ENCODE assay signal across 15 mouse cellular contexts in the genomic region with DNA sequence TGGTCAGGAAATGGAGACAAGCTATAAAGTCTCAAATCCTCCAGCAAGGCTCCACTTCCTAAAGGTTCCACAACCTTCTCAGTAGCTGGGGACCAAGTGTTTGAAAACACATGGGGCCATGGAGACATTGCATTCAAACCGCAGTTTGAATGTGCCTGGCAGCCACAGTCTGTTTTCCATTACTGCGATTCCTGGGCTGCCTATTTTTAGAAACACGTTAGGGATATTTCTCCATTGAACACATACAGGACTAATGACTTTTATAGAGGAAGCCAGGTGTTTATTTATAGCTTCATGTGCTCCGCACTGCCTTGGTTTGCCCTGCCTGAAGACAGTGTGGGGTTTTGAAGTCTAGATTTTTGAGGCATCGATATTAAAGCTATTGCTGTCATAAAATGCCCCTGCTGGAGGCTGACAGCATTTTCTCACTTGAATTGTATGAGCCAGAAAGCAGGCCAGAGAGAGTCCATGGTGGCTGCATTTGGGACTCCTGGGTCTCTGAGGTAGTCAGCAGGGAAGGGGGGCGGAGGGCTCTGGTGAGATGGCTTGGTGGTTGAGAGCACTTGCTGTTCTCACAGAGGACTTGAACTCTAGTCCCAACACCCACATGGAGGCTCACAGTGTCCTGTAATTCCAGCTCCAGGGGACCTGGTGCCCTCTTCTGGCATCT. TPM values are rescaled to one million over a fixed set of nuclear protein-coding genes. Genes with fewer than 3 reads are reported as not detected.
DNase-seq lines count a peak whose midpoint lies in the region; ATAC-seq and TF ChIP-seq lines count a peak whose summit lies in the region.
"Had no signal": no experiment of that assay in that cellular context is flagged by ENCODE, and none has a peak within 500 bp of the region (broad histone marks: within the 10 kb centered on the region; RNA-seq: fewer than 3 reads in every experiment).

No protein-coding gene starts in this region.

- H3K4me2 ChIP-seq in limb, embryonic 11.5 days (ENCODE audit: low read depth, severe bottlenecking): no peak overlapping the region
- H3K4me2 ChIP-seq: neural tube, embryonic 13.5 days had no signal

- peak in 2 of 3 experiments; percentile 4 to 18; a peak in 1 of 6 replicates for TF ChIP-seq CTCF in MEL (IDR thresholded peaks at IDR 0.05 in 2 of 3, conservative IDR thresholded peaks at IDR 0.05 in 1 of 3; ENCODE audit: control insufficient read depth in 1 of 3, insufficient read depth in 1 of 3, low read depth in 2 of 3, low read length in 3 of 3, poor library complexity in 1 of 3, severe bottlenecking in 1 of 3)
- TF ChIP-seq CTCF in embryonic fibroblast, embryonic 13.5 days (IDR thresholded peaks at IDR 0.05; ENCODE audit: borderline replicate concordance, insufficient read depth, low read length): 0 out of 2 replicates have a peak, but pooled peaks have one; percentile 15

- H3K27me3 ChIP-seq in MEL (ENCODE audit: control insufficient read depth in 1 of 2, insufficient read depth in 2 of 2, low read length in 2 of 2): no peaks in the 10 kb centered on the region
- H3K27me3 ChIP-seq in limb, embryonic 11.5 days (ENCODE audit: control insufficient read depth, insufficient read depth, low read length): no peaks in the 10 kb centered on the region
- H3K27me3 ChIP-seq: neural tube, embryonic 13.5 days had no signal

- ATAC-seq in limb, embryonic 11.5 days (ENCODE audit: insufficient number of reproducible peaks, low FRiP score, low TSS enrichment, low read depth): peak; percentile 74
- no peak for ATAC-seq in megakaryocyte, adult 5-6 weeks (ENCODE audit: poor library complexity, severe bottlenecking)
- ATAC-seq in erythroid progenitor cell, adult 5-6 weeks (replicated peaks; ENCODE audit: low FRiP score, poor library complexity, severe bottlenecking): no peak

- no peaks in the 10 kb centered on the region for H3K79me2 ChIP-seq in MEL (ENCODE audit: control insufficient read depth, insufficient read depth, low read length, poor library complexity)

- no peaks in the 10 kb centered on the region for H3K36me3 ChIP-seq in MEL (ENCODE audit: control insufficient read depth in 1 of 2, insufficient read depth in 2 of 2, low read length in 2 of 2)
- no peaks in the 10 kb centered on the region for H3K36me3 ChIP-seq in limb, embryonic 11.5 days (ENCODE audit: control insufficient read depth, insufficient read depth, low read length)
- H3K36me3 ChIP-seq: neural tube, embryonic 13.5 days had no signal

- no peaks in the 10 kb centered on the region for H3K4me1 ChIP-seq in MEL (ENCODE audit: control insufficient read depth in 1 of 2, insufficient read depth in 2 of 2, low read length in 2 of 2)
- peaks cover 7% of the 10 kb centered on the region for H3K4me1 ChIP-seq in embryonic fibroblast, embryonic 13.5 days (ENCODE audit: control insufficient read depth, insufficient read depth, low read length)
- H3K4me1 ChIP-seq in limb, embryonic 11.5 days (ENCODE audit: control insufficient read depth, insufficient read depth, low read length): peaks cover 6% of the 10 kb centered on the region
- H3K4me1 ChIP-seq: neural tube, embryonic 13.5 days had no signal

- TF ChIP-seq POLR2A in MEL (IDR thresholded peaks at IDR 0.05; ENCODE audit: control insufficient read depth in 1 of 2, insufficient read depth in 1 of 2, low read depth in 1 of 2, low read length in 2 of 2, poor library complexity in 1 of 2): no peak
- no peak for TF ChIP-seq POLR2A in embryonic fibroblast, embryonic 13.5 days (IDR thresholded peaks at IDR 0.05; ENCODE audit: low read depth, low read length)

- TF ChIP-seq EP300 in MEL (IDR thresholded peaks at IDR 0.05; ENCODE audit: low read depth in 1 of 2, low read length in 2 of 2): no peak

- no peak overlapping the region for H3K4me3 ChIP-seq in MEL (ENCODE audit: control insufficient read depth in 1 of 2, insufficient read depth in 1 of 2, low read depth in 2 of 2, low read length in 2 of 2)
- H3K4me3 ChIP-seq in embryonic fibroblast, embryonic 13.5 days (ENCODE audit: insufficient read depth, low read length): no peak overlapping the region
- no peak overlapping the region for H3K4me3 ChIP-seq in limb, embryonic 11.5 days (ENCODE audit: low read depth, low read length)
- H3K4me3 ChIP-seq: neural tube, embryonic 13.5 days had no signal

- intact Hi-C loops in heart, postnatal 25 days (cut with DNase I): no loop called here

- DNase-seq in heart, adult 18-20 months: peak; percentile 58 to 67
- no peak for DNase-seq in heart, postnatal 25 days (ENCODE audit: low spot score)
- no peak for DNase-seq in MEL (ENCODE audit: low read depth, low spot score)
- DNase-seq in limb, embryonic 11.5 days (ENCODE audit: low spot score): peak; percentile 66
- no peak for DNase-seq in adrenal gland, postnatal 36 days
- DNase-seq: adrenal gland, postnatal 25 days; cerebellum, adult 11-12 months; kidney, adult 8-10 months; lung, postnatal 14 days; midbrain, embryonic 14.5 days; retina, postnatal 1 day had no signal

- H3K9ac ChIP-seq in MEL (ENCODE audit: control insufficient read depth, low read depth, low read length, poor library complexity, severe bottlenecking): no peak overlapping the region
- no peak overlapping the region for H3K9ac ChIP-seq in limb, embryonic 11.5 days (ENCODE audit: low read length)
- H3K9ac ChIP-seq: neural tube, embryonic 13.5 days had no signal

- WGBS in limb, embryonic 11.5 days: 20% methylated on average over 6 of the region's 6 CpGs

- no peak overlapping the region for H3K27ac ChIP-seq in MEL (ENCODE audit: control insufficient read depth, low read depth, low read length)
- peak overlapping the region; percentile 81 for H3K27ac ChIP-seq in embryonic fibroblast, embryonic 13.5 days (ENCODE audit: insufficient read depth, low read length)
- peak overlapping the region; percentile 69 for H3K27ac ChIP-seq in limb, embryonic 11.5 days (replicated peaks; ENCODE audit: low read depth, low read length)
- H3K27ac ChIP-seq: neural tube, embryonic 13.5 days had no signal

- peak; percentile 16 for TF ChIP-seq RAD21 in MEL (IDR thresholded peaks at IDR 0.05; ENCODE audit: low read depth, low read length)

- no peaks in the 10 kb centered on the region for H3K9me3 ChIP-seq in MEL (replicated peaks; ENCODE audit: insufficient read depth, low read length)
- H3K9me3 ChIP-seq in limb, embryonic 11.5 days (ENCODE audit: control insufficient read depth, low read length): no peaks in the 10 kb centered on the region
- H3K9me3 ChIP-seq: neural tube, embryonic 13.5 days had no signal

TF ChIP-seq in MEL, 35 proteins besides CTCF, POLR2A, EP300 and RAD21 (continues in another document):
- TF ChIP-seq SMC3 (IDR thresholded peaks at IDR 0.05; ENCODE audit: low read depth, low read length): no peak
- TF ChIP-seq USF1 (IDR thresholded peaks at IDR 0.05; ENCODE audit: low read depth, low read length): no peak
- no peak for TF ChIP-seq MAX (IDR thresholded peaks at IDR 0.05; ENCODE audit: low read length)
- no peak for TF ChIP-seq ELF1 (IDR thresholded peaks at IDR 0.05; ENCODE audit: low read depth, low read length)
- no peak for TF ChIP-seq CHD1 (IDR thresholded peaks at IDR 0.05; ENCODE audit: low read depth, low read length)
- no peak for TF ChIP-seq ZMIZ1 (IDR thresholded peaks at IDR 0.05; ENCODE audit: low read depth, low read length)

RNA-seq across cellular contexts. Expression of a gene that starts 35.1 kb away (rescaled TPM):
- 10 to 100 TPM in 1 of 2 experiments, 1 to 10 TPM in 1; 5.3 to 12.0 TPM for total RNA-seq in heart, adult 18-20 months (2021)
- total RNA-seq in heart, postnatal 25 days (2021): 10 to 100 TPM in 1 of 2 experiments, 1 to 10 TPM in 1; 5.5 to 11.3 TPM
- 0.13 and 0.15 TPM in 2 replicates for total RNA-seq in MEL (2012; rRNA removed)
- polyA plus RNA-seq in MEL (2012; ENCODE audit: insufficient read depth in 1 of 2, insufficient read length in 2 of 2, low read depth in 1 of 2, low replicate concordance in 2 of 2, missing spikeins in 1 of 2): under 1 TPM in 1 of 2 experiments, not detected in 1; 0.53 TPM
- 33.9 and 59.4 TPM in 2 replicates for polyA plus RNA-seq in embryonic fibroblast, embryonic 13.5 days (2011; ENCODE audit: insufficient read length, low read depth, missing spikeins)
- 1.3 and 1.7 TPM in 2 replicates for polyA plus RNA-seq in limb, embryonic 11.5 days (2014; fragmentation: Nextera tagmentation; extraction: Ambion mirVana)
- total RNA-seq in megakaryocyte, adult 5-6 weeks (2015): not detected in 2 replicates
- not detected in 2 replicates for total RNA-seq in megakaryocyte, adult 5-6 weeks (2017)
- total RNA-seq in adrenal gland, postnatal 36 days (2021): 1 to 10 TPM; 3.0 to 7.0 TPM
- not detected in 2 replicates for total RNA-seq in erythroid progenitor cell, adult 5-6 weeks (2015; ENCODE audit: low replicate concordance)
- 0.23 TPM in 1 of 2 replicates, not detected in the other for total RNA-seq in erythroid progenitor cell, adult 5-6 weeks (2017; ENCODE audit: low replicate concordance)

RNA-seq across cellular contexts. Expression of a gene that starts 36.5 kb away (rescaled TPM):
- 10 to 100 TPM; 12.0 to 17.3 TPM for total RNA-seq in heart, adult 18-20 months (2021)
- total RNA-seq in heart, postnatal 25 days (2021): 10 to 100 TPM; 11.9 to 13.7 TPM
- 67.6 and 73.2 TPM in 2 replicates for total RNA-seq in MEL (2012; rRNA removed)
- polyA plus RNA-seq in MEL (2012; ENCODE audit: insufficient read depth in 1 of 2, insufficient read length in 2 of 2, low read depth in 1 of 2, low replicate concordance in 2 of 2, missing spikeins in 1 of 2): 10 to 100 TPM in 1 of 2 experiments, not detected in 1; 33.5 TPM
- polyA plus RNA-seq in embryonic fibroblast, embryonic 13.5 days (2011; ENCODE audit: insufficient read length, low read depth, missing spikeins): 23.6 and 34.7 TPM in 2 replicates
- 51.3 and 51.4 TPM in 2 replicates for polyA plus RNA-seq in limb, embryonic 11.5 days (2014; fragmentation: Nextera tagmentation; extraction: Ambion mirVana)
- 42.0 and 62.5 TPM in 2 replicates for total RNA-seq in megakaryocyte, adult 5-6 weeks (2015)
- total RNA-seq in megakaryocyte, adult 5-6 weeks (2017): 88.3 and 93.8 TPM in 2 replicates
- 10 to 100 TPM; 29.4 to 40.4 TPM for total RNA-seq in adrenal gland, postnatal 36 days (2021)
- 4.2 and 14.4 TPM in 2 replicates for total RNA-seq in erythroid progenitor cell, adult 5-6 weeks (2015; ENCODE audit: low replicate concordance)
- total RNA-seq in erythroid progenitor cell, adult 5-6 weeks (2017; ENCODE audit: low replicate concordance): 8.3 and 31.3 TPM in 2 replicates

RNA-seq across cellular contexts. Expression of a gene that starts 36.8 kb away (rescaled TPM):
- total RNA-seq in heart, adult 18-20 months (2021): 10 to 100 TPM; 34.0 to 37.3 TPM
- total RNA-seq in heart, postnatal 25 days (2021): 10 to 100 TPM; 28.2 to 30.5 TPM
- total RNA-seq in MEL (2012; rRNA removed): 4.0 and 6.0 TPM in 2 replicates
- 1 to 10 TPM in 1 of 2 experiments, not detected in 1; 9.1 TPM for polyA plus RNA-seq in MEL (2012; ENCODE audit: insufficient read depth in 1 of 2, insufficient read length in 2 of 2, low read depth in 1 of 2, low replicate concordance in 2 of 2, missing spikeins in 1 of 2)
- polyA plus RNA-seq in embryonic fibroblast, embryonic 13.5 days (2011; ENCODE audit: insufficient read length, low read depth, missing spikeins): 3.0 and 5.0 TPM in 2 replicates
- 2.8 and 3.5 TPM in 2 replicates for polyA plus RNA-seq in limb, embryonic 11.5 days (2014; fragmentation: Nextera tagmentation; extraction: Ambion mirVana)
- 4.5 and 9.5 TPM in 2 replicates for total RNA-seq in megakaryocyte, adult 5-6 weeks (2015)
- total RNA-seq in megakaryocyte, adult 5-6 weeks (2017): 7.5 and 10.6 TPM in 2 replicates
- total RNA-seq in adrenal gland, postnatal 36 days (2021): 10 to 100 TPM; 15.3 to 25.7 TPM
- not detected in 2 replicates for total RNA-seq in erythroid progenitor cell, adult 5-6 weeks (2015; ENCODE audit: low replicate concordance)
- total RNA-seq in erythroid progenitor cell, adult 5-6 weeks (2017; ENCODE audit: low replicate concordance): 2.2 TPM in 1 of 2 replicates, not detected in the other

Comparison
In these comparisons a context has a peak if more than half of its experiments do, and no peak if none do; other contexts are left out.
1. DNase-seq: peak in heart, adult 18-20 months (2 of 2) and limb, embryonic 11.5 days (single experiment); none in heart, postnatal 25 days (single experiment), MEL (single experiment) and adrenal gland, postnatal 36 days (0 of 2).